Mouse (Mus musculus): ENCODE measurements at regions not wholly inside any gene's neighbourhood (a gene's known extent, or its start where the extent isn't known, plus 50 kb on each side); places are given as distances from the start of the nearest gene placed in this dataset.

- H3K27ac ChIP-seq, result no peak overlapping the region
- H3K4me3 ChIP-seq, result no peak overlapping the region
- TF ChIP-seq CTCF (conservative IDR thresholded peaks at IDR 0.05), result no peak
- peak in 1 of 2 experiments; percentile 9 for DNase-seq (ENCODE audit: low spot score in 2 of 2)
Measured at GRCm38 (mm10) chr2:64706646-64707177, 318.1 kb downstream of the Grb14 start.

DNA sequence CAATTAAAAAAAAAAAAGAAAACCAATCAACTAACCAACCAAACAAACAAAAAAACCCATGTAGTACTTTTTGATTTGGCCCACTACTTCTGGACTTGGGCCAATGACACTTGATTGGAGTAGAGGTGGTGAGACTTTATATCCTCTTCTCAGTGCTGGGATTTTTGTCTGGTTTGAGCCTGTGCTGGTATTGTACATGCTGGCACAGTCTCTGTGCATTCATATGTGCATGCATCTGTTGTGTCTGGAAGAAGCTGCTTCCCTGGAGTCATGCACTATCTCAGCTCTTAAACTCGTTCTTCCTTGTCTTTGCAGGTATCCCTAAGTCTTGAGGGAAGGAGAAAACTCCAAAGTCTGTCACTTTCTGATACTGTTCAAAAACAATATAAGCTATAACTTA is 328.8 kb downstream of the Grb14 start:
- no peak for TF ChIP-seq CTCF (conservative IDR thresholded peaks at IDR 0.05)
- DNase-seq (ENCODE audit: low spot score in 2 of 2), result peak in 1 of 2 experiments; percentile 15
- no peak overlapping the region for H3K27ac ChIP-seq
- H3K4me3 ChIP-seq, result no peak overlapping the region

GRCm38 (mm10) chr2:64691444-64691843 is 333.3 kb downstream of the Grb14 start:
- TF ChIP-seq CTCF (conservative IDR thresholded peaks at IDR 0.05), result no peak
- H3K4me3 ChIP-seq, result no peak overlapping the region
- peak; percentile 23 to 24 for DNase-seq (ENCODE audit: low spot score in 2 of 2)
- no peak overlapping the region for H3K27ac ChIP-seq

GRCm38 (mm10) chr2:64690996-64691395 is 333.8 kb downstream of the Grb14 start:
- TF ChIP-seq CTCF (conservative IDR thresholded peaks at IDR 0.05), result no peak
- no peak overlapping the region for H3K4me3 ChIP-seq
- no peak overlapping the region for H3K27ac ChIP-seq
- DNase-seq (ENCODE audit: low spot score in 2 of 2), result no peak

- Histone ChIP-seq H3K27ac (no peak overlapping the region), H3K4me3 (no peak overlapping the region)
- no peak for DNase-seq (ENCODE audit: low spot score in 2 of 2)
- TF ChIP-seq CTCF (conservative IDR thresholded peaks at IDR 0.05), result no peak
Measured at GRCm38 (mm10) chr2:64686781-64687180, 338.0 kb downstream of the Grb14 start.

DNA sequence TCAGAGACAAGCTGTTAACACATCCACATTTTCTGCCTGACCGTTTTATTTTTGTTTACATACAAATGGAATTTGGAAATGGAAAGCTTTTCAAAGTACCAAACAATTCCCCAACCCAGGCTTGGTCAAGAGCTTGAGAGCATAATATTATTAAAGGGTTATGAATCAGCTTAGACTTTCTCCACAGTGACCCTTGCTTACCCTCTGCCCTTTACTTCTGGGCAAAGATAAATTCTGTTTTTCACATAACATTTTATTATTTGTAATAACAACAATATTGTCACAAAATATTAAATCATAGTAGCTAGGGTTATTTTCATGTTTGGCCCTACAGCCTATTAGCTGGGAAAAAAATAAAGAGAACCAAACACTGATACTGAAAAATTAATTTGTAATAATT is 375.2 kb downstream of the Grb14 start:
- Histone ChIP-seq H3K27ac (no peak overlapping the region), H3K4me3 (no peak overlapping the region)
- TF ChIP-seq CTCF (conservative IDR thresholded peaks at IDR 0.05), result no peak
- no peak for DNase-seq (ENCODE audit: low spot score in 2 of 2)

DNA sequence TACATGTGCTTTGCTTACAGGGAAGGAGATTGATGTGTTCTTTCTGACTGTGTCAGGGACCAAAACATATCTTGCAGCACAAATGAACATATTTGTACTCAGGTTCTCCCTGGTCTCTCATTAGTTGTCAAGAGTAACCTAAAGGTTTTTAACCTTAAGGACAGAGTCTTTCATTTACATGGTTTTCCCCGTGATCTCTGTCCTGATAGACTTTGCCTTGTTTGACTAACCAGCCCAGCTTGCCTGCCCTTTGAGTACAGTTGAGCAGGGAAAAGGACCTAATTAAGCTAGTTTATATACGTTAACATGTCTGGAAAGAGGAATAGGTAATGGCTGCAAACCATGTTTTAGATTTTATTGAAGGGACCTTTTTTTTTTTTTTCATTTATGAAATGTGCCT is 407.9 kb downstream of the Grb14 start:
- TF ChIP-seq CTCF (conservative IDR thresholded peaks at IDR 0.05), result no peak
- no peak for DNase-seq (ENCODE audit: low spot score in 2 of 2)
- H3K27ac ChIP-seq, result no peak overlapping the region
- H3K4me3 ChIP-seq, result no peak overlapping the region

DNA sequence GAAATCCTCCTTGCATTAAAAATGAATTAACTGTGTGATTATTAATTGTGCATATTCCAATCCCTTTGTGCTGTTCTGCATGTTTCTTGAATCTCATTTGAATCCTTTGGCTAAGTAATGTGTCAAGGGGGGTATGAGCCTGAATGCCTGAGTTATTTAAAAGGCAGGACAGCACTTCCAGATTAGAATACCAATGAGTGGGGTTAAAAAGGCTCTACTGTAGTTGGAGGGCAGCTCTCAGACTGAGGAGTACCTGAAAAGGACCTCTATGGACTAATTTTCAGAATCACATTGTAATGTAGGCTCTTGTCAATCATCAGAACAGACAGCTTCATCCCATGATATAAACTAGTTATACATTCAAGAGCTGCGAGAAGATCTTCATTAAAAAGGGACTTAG is 417.9 kb downstream of the Grb14 start:
- Histone ChIP-seq H3K27ac (no peak overlapping the region), H3K4me3 (no peak overlapping the region)
- DNase-seq (ENCODE audit: low spot score in 2 of 2), result no peak
- TF ChIP-seq CTCF (conservative IDR thresholded peaks at IDR 0.05), result no peak

GRCm38 (mm10) chr2:64582258-64582657 is 442.5 kb downstream of the Grb14 start:
- Histone ChIP-seq H3K4me3 (no peak overlapping the region), H3K27ac (no peak overlapping the region)
- DNase-seq (ENCODE audit: low spot score in 2 of 2), result no peak
- TF ChIP-seq CTCF (conservative IDR thresholded peaks at IDR 0.05), result no peak

DNA sequence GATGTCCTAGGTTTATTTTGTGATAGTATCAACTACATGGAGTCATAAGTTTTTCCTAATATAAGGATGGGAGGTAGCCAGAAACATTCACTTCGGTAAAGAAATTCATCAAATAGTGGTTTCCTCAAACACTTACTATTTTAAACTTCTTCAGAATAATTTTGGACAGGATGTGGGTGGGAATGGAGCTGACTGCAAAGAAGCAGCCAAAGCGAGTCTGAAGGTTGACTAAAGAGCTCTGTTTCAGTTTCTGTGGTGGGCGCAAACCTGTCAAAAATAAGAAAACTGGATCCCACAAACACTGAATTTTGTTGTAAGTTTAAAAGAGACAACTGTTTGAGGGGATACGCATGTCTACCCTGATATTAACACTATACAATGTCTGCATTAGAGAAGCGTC is 438.2 kb upstream of the Fign start:
- no peak for DNase-seq (ENCODE audit: low spot score in 2 of 2)
- TF ChIP-seq CTCF (conservative IDR thresholded peaks at IDR 0.05), result no peak
- no peak overlapping the region for H3K4me3 ChIP-seq
- H3K27ac ChIP-seq, result no peak overlapping the region

DNA sequence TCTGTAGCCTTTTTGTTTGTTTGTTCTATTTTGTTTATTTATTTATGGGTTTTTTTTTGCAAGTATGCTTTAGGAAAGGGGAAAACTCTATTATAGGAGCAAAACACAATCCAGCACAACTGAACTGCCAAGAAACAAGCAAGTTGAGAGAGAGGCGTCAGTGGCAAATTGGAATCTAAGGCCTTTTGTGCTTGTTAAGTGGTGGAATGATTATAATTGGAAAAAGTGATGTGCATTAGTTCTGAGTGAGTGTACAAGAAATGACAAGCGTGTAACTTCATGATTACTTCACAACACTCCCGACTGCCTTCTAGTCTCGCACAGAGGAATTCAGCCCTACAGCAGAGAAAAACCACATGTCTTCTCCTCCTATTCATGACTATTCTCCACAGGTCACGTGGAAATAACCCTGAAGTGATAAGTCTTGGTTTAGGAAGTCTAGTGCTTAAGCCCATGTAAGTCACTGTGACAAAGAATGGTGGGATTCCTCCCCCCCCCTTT is 437.6 kb upstream of the Fign start:
- DNase-seq (ENCODE audit: low spot score in 2 of 2), result no peak
- H3K27ac ChIP-seq, result no peak overlapping the region
- no peak for TF ChIP-seq CTCF (conservative IDR thresholded peaks at IDR 0.05)
- no peak overlapping the region for H3K4me3 ChIP-seq

DNA sequence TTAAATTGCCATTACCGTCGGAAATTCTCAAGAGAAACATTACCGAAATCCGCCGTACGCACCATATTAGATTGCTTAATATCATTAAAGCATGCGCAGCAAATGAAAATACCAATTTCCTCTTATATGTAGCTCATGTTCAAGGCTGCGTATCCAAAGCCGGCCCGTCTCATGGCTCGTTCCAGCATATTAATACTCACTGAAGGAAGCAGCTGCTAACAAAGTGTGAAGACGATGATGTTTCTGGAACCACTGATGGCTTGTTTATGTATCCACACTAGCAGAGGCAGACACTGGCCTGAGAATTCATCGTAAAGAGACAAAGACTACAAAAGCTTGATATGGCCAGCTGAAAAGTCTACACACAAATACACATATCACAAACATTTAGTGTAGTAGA is 437.0 kb upstream of the Fign start:
- TF ChIP-seq CTCF (conservative IDR thresholded peaks at IDR 0.05), result no peak
- DNase-seq (ENCODE audit: low spot score in 2 of 2), result no peak
- H3K27ac ChIP-seq, result no peak overlapping the region

DNA sequence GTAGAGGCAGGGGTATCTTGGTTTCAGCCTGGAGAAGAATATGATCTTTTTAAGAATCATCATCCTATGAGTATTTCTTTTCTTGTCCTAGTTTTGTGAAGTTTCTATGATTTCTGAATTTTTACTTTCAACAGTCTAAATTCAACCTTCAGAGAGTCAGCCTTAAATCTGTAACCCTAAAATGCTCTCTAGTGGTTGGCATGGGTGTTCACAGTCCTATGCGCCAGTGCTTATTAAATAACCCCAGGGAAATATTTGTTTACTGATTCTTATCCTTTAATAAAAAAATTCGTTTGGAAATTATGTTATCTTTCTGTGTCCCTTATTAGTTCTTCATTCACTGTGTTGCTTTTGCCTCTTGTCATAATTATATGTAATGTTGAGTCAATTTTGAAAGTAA is 436.5 kb upstream of the Fign start:
- Histone ChIP-seq H3K4me3 (no peak overlapping the region), H3K27ac (no peak overlapping the region)
- DNase-seq (ENCODE audit: low spot score in 2 of 2), result no peak
- peak; percentile 57 for TF ChIP-seq CTCF (conservative IDR thresholded peaks at IDR 0.05)

More for the DNA sequence above, 437.0 kb upstream of the Fign start:
- H3K4me3 ChIP-seq, result no peak overlapping the region

DNA sequence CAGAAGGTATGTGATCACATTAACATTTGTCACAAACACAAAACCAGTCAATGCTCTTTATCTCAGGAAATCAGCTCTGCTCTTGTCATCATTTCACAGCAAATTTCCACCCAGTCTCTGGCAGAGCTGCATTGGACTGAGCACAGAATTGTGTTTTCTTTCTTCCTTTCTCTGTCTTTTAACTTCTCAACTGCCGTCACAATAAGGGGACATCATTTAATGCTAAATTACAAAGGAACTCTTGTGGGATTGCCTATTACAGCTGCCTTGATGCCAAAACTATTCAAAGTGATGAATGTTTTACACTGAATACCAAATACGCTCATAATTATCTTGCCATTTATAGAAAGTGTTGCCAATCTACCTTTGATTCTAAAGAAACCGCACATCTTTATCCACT is 424.9 kb upstream of the Fign start:
- TF ChIP-seq CTCF (conservative IDR thresholded peaks at IDR 0.05), result no peak
- DNase-seq (ENCODE audit: low spot score in 2 of 2), result no peak
- Histone ChIP-seq H3K4me3 (no peak overlapping the region), H3K27ac (no peak overlapping the region)

DNA sequence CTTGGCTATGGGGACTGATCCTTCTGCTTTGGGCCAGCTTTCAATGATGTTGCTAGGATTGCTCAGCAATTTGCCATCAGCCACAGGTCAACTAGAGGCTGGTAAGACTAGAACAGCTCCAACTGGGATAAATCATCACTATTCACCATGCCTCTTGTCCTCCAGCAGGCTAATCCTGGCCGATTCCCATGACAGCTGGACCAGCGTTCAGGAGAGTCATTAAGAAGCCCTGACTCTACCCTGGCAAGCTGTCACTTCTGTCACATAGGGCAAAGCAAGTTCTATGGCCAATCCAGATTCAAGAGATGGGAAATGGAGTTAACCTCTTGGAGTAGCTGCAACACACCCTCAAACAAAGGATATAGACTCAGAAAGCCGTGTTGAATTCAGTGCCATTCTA is 424.4 kb upstream of the Fign start:
- H3K27ac ChIP-seq, result no peak overlapping the region
- DNase-seq (ENCODE audit: low spot score in 2 of 2), result no peak
- TF ChIP-seq CTCF (conservative IDR thresholded peaks at IDR 0.05), result no peak
- no peak overlapping the region for H3K4me3 ChIP-seq
